Mouse (Mus musculus): ENCODE measurements at regions not wholly inside any gene's neighbourhood (a gene's known extent, or its start where the extent isn't known, plus 50 kb on each side); places are given as distances from the start of the nearest gene placed in this dataset.

DNA sequence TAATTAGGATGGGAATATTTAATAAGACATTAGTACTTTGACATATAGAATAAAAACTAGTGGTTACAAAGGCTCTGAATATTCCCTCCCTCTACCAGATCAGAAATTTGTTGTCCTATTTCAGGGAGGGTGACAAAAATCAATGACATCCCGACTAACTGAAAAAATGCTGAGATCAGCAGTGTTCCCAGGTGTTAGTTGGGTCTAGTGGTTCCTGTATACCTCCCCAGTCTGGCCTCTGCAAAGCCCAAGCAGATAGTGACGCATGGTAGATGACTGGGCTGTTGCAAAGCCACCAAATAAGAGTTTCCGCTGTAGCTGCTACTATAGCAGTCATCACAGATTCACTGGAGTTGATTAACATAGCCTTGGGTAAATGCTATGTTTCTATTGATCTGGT is 59.9 kb upstream of the Gm4791 start:
- ATAC-seq (ENCODE audit: low read depth): no peak
- no peaks in the 10 kb centered on the region for H3K9me3 ChIP-seq (replicated peaks; ENCODE audit: control insufficient read depth, low read length)
- H3K4me1 ChIP-seq (ENCODE audit: control insufficient read depth, low read depth, low read length): no peaks in the 10 kb centered on the region
- H3K9ac ChIP-seq (ENCODE audit: low read depth, low read length): no peak overlapping the region
- H3K36me3 ChIP-seq (ENCODE audit: control insufficient read depth, insufficient read depth): no peaks in the 10 kb centered on the region
- no peaks in the 10 kb centered on the region for H3K27me3 ChIP-seq (ENCODE audit: control insufficient read depth, insufficient read depth, low read depth, low read length)
- H3K4me3 ChIP-seq (ENCODE audit: low read depth, low read length): no peak overlapping the region
- H3K27ac ChIP-seq (ENCODE audit: low read length): no peak overlapping the region
- H3K4me2 ChIP-seq (ENCODE audit: low read depth, low read length): no peak overlapping the region
- 56% methylated on average over 3 of the region's 3 CpGs for WGBS (ENCODE audit: insufficient replicate concordance)

DNA sequence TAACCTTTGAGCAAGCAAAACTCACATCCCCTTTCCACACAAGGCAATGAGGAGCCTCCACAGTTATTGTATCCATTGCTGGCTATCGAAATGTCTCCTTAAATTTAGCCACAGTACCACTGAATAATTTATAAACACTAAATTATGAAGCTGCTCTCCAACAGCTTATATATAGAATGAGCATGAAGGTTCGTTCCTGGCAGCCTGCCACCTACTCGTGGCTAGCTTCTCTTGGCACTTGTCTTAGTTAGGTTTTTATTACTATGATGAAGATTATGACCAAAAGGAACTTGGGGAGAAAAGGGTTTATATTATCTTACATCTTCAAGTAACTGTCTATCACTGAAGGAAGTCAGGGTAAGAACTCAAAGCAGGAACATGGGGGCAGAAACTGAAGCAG is 72.9 kb upstream of the Gm4791 start:
- WGBS (ENCODE audit: insufficient replicate concordance): 41% methylated on average over 3 of the region's 3 CpGs
- Histone ChIP-seq H3K9me3 (replicated peaks; ENCODE audit: control insufficient read depth, low read length) (no peaks in the 10 kb centered on the region), H3K27me3 (ENCODE audit: control insufficient read depth, insufficient read depth, low read depth, low read length) (no peaks in the 10 kb centered on the region), H3K9ac (ENCODE audit: low read depth, low read length) (no peak overlapping the region), H3K4me1 (ENCODE audit: control insufficient read depth, low read depth, low read length) (no peaks in the 10 kb centered on the region), H3K27ac (ENCODE audit: low read length) (no peak overlapping the region), H3K4me2 (ENCODE audit: low read depth, low read length) (no peak overlapping the region), H3K4me3 (ENCODE audit: low read depth, low read length) (no peak overlapping the region), H3K36me3 (ENCODE audit: control insufficient read depth, insufficient read depth) (no peaks in the 10 kb centered on the region)
- ATAC-seq (ENCODE audit: low read depth): no peak

DNA sequence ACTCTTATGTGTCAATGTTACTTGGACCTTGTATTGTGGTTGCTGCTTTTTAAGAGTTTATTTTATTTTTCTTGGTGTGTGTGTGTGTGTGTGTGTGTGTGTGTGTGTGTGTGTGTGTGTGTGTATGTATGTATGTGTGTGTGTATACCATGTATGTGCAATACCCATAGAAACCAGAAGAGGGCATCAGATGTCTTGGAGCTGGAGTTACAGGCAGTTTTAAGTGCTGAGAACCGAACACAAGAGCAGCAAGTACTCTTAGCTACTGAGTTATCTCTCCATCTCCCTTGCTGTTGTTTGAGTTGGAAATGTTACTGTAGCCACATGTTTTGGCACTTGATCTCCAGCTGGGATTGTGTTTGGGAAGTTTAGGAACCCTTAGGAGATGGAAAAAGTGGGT is 78.5 kb upstream of the Gm4791 start:
- no peaks in the 10 kb centered on the region for H3K9me3 ChIP-seq (replicated peaks; ENCODE audit: control insufficient read depth, low read length)
- H3K9ac ChIP-seq (ENCODE audit: low read depth, low read length): no peak overlapping the region
- no peak overlapping the region for H3K27ac ChIP-seq (ENCODE audit: low read length)
- no peaks in the 10 kb centered on the region for H3K4me1 ChIP-seq (ENCODE audit: control insufficient read depth, low read depth, low read length)
- ATAC-seq (ENCODE audit: low read depth): no peak
- H3K4me3 ChIP-seq (ENCODE audit: low read depth, low read length): no peak overlapping the region
- H3K27me3 ChIP-seq (ENCODE audit: control insufficient read depth, insufficient read depth, low read depth, low read length): no peaks in the 10 kb centered on the region
- WGBS (ENCODE audit: insufficient replicate concordance): 60% methylated on average over 1 of the region's 1 CpGs
- no peak overlapping the region for H3K4me2 ChIP-seq (ENCODE audit: low read depth, low read length)
- H3K36me3 ChIP-seq (ENCODE audit: control insufficient read depth, insufficient read depth): no peaks in the 10 kb centered on the region

DNA sequence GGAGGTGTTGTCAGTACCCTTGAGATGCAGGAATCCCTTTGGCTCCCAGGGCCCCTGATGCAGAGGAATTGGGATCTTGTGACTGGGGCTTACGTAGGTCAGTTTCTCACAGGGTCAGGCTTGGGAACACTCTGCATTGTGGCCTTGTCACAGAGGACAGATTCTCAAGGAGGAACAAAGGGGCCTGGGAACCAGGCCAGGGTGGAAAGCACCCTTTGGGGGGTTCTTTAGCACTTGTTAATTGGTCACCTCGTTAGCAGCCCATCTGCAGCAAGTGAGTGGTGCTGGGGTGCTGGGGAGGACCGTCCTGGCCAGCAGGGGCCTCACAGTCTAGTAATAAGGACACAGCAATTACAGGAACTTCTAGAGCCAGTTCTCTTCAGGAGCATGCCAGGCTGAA is 85.3 kb upstream of the Gm4791 start:
- ATAC-seq (ENCODE audit: low read depth): no peak
- H3K27me3 ChIP-seq (ENCODE audit: control insufficient read depth, insufficient read depth, low read depth, low read length): no peaks in the 10 kb centered on the region
- H3K4me3 ChIP-seq (ENCODE audit: low read depth, low read length): no peak overlapping the region
- no peaks in the 10 kb centered on the region for H3K36me3 ChIP-seq (ENCODE audit: control insufficient read depth, insufficient read depth)
- H3K4me1 ChIP-seq (ENCODE audit: control insufficient read depth, low read depth, low read length): no peaks in the 10 kb centered on the region
- H3K9me3 ChIP-seq (replicated peaks; ENCODE audit: control insufficient read depth, low read length): no peaks in the 10 kb centered on the region
- H3K9ac ChIP-seq (ENCODE audit: low read depth, low read length): no peak overlapping the region
- 32% methylated on average over 3 of the region's 3 CpGs for WGBS (ENCODE audit: insufficient replicate concordance)
- H3K4me2 ChIP-seq (ENCODE audit: low read depth, low read length): no peak overlapping the region
- H3K27ac ChIP-seq (ENCODE audit: low read length): no peak overlapping the region

DNA sequence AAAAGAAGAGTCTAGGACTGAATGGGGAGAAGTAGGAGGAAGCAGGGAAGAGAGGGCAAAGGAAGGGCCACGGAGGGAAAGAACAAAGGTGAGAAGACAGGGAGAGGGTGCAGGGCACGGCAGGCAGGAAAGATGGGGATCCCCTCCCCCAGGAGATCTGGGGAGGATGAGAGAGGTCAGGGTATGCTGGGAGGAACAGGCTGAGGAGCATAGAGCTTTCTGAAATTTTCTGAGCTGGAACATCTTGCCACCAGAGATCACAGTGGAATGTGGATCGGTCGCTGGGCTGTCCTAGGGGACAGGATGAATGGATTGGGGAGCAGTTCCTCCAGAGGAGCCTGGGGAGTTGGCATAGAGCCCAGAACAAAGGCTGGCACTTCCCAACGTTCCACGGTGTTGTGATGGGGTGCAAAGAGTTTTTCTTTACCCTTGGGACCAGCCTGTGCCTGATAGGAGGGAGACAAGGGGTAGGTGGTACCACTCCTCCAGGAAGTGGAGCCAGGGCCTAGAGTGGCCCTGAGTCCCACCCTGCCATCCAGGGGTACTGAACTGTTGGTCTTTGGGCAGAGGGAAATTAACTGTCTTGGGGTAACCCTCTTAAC is 89.0 kb upstream of the Gm4791 start:
- Histone ChIP-seq H3K9ac (ENCODE audit: low read depth, low read length) (no peak overlapping the region), H3K27ac (ENCODE audit: low read length) (no peak overlapping the region), H3K4me2 (ENCODE audit: low read depth, low read length) (no peak overlapping the region), H3K36me3 (ENCODE audit: control insufficient read depth, insufficient read depth) (no peaks in the 10 kb centered on the region), H3K4me3 (ENCODE audit: low read depth, low read length) (no peak overlapping the region), H3K4me1 (ENCODE audit: control insufficient read depth, low read depth, low read length) (no peaks in the 10 kb centered on the region), H3K9me3 (replicated peaks; ENCODE audit: control insufficient read depth, low read length) (no peaks in the 10 kb centered on the region), H3K27me3 (ENCODE audit: control insufficient read depth, insufficient read depth, low read depth, low read length) (no peaks in the 10 kb centered on the region)
- ATAC-seq (ENCODE audit: low read depth): no peak
- WGBS (ENCODE audit: insufficient replicate concordance): 38% methylated on average over 6 of the region's 6 CpGs

DNA sequence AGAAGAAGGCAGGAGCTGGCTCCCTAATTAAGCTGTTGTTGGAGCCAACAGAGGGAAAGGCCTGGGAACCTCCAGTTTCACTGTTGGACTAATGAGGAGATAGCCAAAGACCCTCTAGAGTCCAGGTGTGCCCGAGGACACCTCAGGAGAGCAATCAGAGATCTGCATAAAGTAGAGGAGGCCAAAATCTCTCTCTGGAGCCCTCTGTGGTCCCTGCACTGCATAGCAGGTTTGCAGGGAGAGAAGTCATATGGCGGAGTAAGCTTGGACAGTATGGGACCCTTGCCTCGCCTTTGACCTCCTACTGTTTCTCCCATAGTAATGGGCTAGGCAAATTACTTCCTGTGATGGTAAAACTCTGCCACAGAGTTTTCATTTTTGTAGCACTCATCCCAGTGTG is 93.5 kb upstream of the Gm4791 start:
- Histone ChIP-seq H3K4me1 (ENCODE audit: control insufficient read depth, low read depth, low read length) (no peaks in the 10 kb centered on the region), H3K9ac (ENCODE audit: low read depth, low read length) (no peak overlapping the region), H3K27ac (ENCODE audit: low read length) (no peak overlapping the region), H3K27me3 (ENCODE audit: control insufficient read depth, insufficient read depth, low read depth, low read length) (no peaks in the 10 kb centered on the region), H3K4me3 (ENCODE audit: low read depth, low read length) (no peak overlapping the region), H3K4me2 (ENCODE audit: low read depth, low read length) (no peak overlapping the region), H3K9me3 (replicated peaks; ENCODE audit: control insufficient read depth, low read length) (no peaks in the 10 kb centered on the region), H3K36me3 (ENCODE audit: control insufficient read depth, insufficient read depth) (no peaks in the 10 kb centered on the region)
- ATAC-seq (ENCODE audit: low read depth): no peak
- WGBS (ENCODE audit: insufficient replicate concordance): 75% methylated on average over 3 of the region's 3 CpGs

DNA sequence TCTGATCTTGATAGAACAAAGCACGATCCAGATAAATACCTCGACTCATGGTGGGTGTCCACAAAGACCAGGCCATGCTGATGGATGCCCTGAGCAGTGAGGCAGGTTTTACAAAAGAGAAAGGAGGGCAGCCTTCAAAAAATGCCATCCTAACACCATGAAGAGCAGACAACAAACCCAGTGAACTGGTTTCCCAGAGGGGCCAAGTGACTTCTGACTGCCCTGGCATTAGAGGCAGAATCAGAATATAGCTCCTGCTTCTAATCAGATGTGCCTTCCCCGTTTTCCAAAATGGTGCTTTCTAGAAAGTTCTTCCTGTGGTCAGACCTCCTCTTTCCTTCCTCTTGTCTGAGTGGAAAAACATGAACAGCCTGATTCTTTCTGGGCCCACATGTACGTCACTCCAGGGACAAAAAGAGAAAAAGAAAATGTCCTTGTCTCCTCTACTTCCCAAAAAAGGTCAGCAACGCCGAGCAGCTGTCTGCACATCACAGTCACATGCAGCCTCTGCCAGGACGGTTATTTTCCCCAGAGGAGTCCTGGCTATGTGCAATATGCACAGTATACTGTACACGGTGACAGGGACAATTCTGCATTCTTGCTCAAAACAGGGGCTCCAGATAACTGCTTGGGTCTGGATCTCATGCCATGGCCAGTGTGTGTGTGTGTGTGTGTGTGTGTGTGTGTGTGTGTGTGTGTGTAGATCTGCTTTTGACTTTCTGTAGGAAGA is 94.9 kb upstream of the Gm4791 start:
- no peaks in the 10 kb centered on the region for H3K9me3 ChIP-seq (replicated peaks; ENCODE audit: control insufficient read depth, low read length)
- no peaks in the 10 kb centered on the region for H3K27me3 ChIP-seq (ENCODE audit: control insufficient read depth, insufficient read depth, low read depth, low read length)
- no peak overlapping the region for H3K27ac ChIP-seq (ENCODE audit: low read length)
- H3K9ac ChIP-seq (ENCODE audit: low read depth, low read length): no peak overlapping the region
- WGBS (ENCODE audit: insufficient replicate concordance): 37% methylated on average over 8 of the region's 8 CpGs
- H3K4me2 ChIP-seq (ENCODE audit: low read depth, low read length): no peak overlapping the region
- H3K4me1 ChIP-seq (ENCODE audit: control insufficient read depth, low read depth, low read length): no peaks in the 10 kb centered on the region
- no peak for ATAC-seq (ENCODE audit: low read depth)
- H3K36me3 ChIP-seq (ENCODE audit: control insufficient read depth, insufficient read depth): no peaks in the 10 kb centered on the region
- no peak overlapping the region for H3K4me3 ChIP-seq (ENCODE audit: low read depth, low read length)

DNA sequence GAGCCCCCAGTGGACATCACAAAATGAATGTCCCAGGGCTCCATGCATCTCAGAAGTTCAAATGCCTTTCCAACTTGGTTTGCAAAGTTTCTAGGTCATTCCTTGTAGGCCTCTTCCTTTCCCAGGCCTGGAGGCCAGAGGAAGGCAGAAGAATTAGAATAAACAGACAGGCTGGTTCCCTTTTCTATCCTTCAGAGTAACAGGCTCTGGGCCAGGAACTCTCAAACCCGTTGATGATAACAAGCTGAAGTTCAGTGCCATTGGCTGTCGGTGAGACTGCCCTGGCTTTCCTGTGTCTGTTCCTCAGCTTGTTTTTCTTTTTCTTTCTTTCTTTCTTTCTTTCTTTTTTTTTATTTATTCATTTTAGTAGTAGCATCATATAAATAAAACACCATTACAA is 99.3 kb upstream of the Gm4791 start:
- no peaks in the 10 kb centered on the region for H3K36me3 ChIP-seq (ENCODE audit: control insufficient read depth, insufficient read depth)

DNA sequence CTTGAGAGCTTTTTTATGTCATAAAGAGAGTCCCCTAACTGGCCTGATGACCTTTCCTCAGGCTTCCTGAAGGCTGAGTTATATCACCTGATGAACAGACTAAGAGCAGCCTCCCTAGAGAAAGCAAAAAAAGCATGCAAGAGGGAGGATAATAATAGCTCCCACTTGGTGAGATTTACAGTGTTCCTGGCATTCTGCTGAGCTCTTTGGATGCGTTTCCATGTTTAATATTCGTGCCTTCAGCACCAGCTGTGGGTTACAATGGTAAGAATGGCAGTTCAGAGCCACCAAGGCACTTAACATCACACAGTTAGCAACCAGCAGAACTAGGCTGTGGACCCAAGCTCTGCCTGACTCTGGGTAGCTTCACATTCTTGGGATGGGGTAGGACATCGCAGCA is 100.4 kb upstream of the Gm4791 start:
- no peak for ATAC-seq (ENCODE audit: low read depth)
- no peaks in the 10 kb centered on the region for H3K4me1 ChIP-seq (ENCODE audit: control insufficient read depth, low read depth, low read length)
- H3K9me3 ChIP-seq (replicated peaks; ENCODE audit: control insufficient read depth, low read length): no peaks in the 10 kb centered on the region
- no peak overlapping the region for H3K4me3 ChIP-seq (ENCODE audit: low read depth, low read length)
- H3K27me3 ChIP-seq (ENCODE audit: control insufficient read depth, insufficient read depth, low read depth, low read length): no peaks in the 10 kb centered on the region
- H3K4me2 ChIP-seq (ENCODE audit: low read depth, low read length): no peak overlapping the region
- no peaks in the 10 kb centered on the region for H3K36me3 ChIP-seq (ENCODE audit: control insufficient read depth, insufficient read depth)
- no peak overlapping the region for H3K9ac ChIP-seq (ENCODE audit: low read depth, low read length)
- no peak overlapping the region for H3K27ac ChIP-seq (ENCODE audit: low read length)
- 53% methylated on average over 3 of the region's 3 CpGs for WGBS (ENCODE audit: insufficient replicate concordance)

More for the DNA sequence above, 99.3 kb upstream of the Gm4791 start:
- H3K9ac ChIP-seq (ENCODE audit: low read depth, low read length): no peak overlapping the region
- no peaks in the 10 kb centered on the region for H3K27me3 ChIP-seq (ENCODE audit: control insufficient read depth, insufficient read depth, low read depth, low read length)
- H3K4me1 ChIP-seq (ENCODE audit: control insufficient read depth, low read depth, low read length): no peaks in the 10 kb centered on the region
- H3K27ac ChIP-seq (ENCODE audit: low read length): no peak overlapping the region
- ATAC-seq (ENCODE audit: low read depth): no peak
- WGBS (ENCODE audit: insufficient replicate concordance): 47% methylated on average over 2 of the region's 2 CpGs
- no peak overlapping the region for H3K4me2 ChIP-seq (ENCODE audit: low read depth, low read length)
- H3K9me3 ChIP-seq (replicated peaks; ENCODE audit: control insufficient read depth, low read length): no peaks in the 10 kb centered on the region
- no peak overlapping the region for H3K4me3 ChIP-seq (ENCODE audit: low read depth, low read length)
